Mouse (Mus musculus): ENCODE measurements around the gene Tank. TPM values are rescaled to one million over a fixed set of nuclear protein-coding genes. Genes with fewer than 3 reads are reported as not detected.

The Tank gene
- polyA plus RNA-seq, 1 experiment from 2014 or later = 20.5 TPM

GRCm38 (mm10) chr2:61656421-61657411 is 78.3 kb downstream of the Tank start:
- Histone ChIP-seq H3K9me3 (replicated peaks) (no peaks in the 10 kb centered on the region), H3K27ac (replicated peaks) (no peak overlapping the region), H3K4me1 (replicated peaks) (peaks cover 23% of the 10 kb centered on the region), H3K36me3 (replicated peaks) (0 out of 2 replicates have a peak, but pooled peaks cover 4% of the 10 kb centered on the region), H3K9ac (peak overlapping the region; percentile 35; the same call in 1 of the 2 replicates), H3K4me3 (replicated peaks) (peak overlapping the region; percentile 54), H3K4me2 (peak overlapping the region; percentile 88), H3K27me3 (peaks cover 50% of the 10 kb centered on the region)
- 2% methylated on average over 84 of the region's 85 CpGs for WGBS (ENCODE audit: insufficient replicate concordance)
- peak; percentile 63 for ATAC-seq (ENCODE audit: insufficient read depth)

DNA sequence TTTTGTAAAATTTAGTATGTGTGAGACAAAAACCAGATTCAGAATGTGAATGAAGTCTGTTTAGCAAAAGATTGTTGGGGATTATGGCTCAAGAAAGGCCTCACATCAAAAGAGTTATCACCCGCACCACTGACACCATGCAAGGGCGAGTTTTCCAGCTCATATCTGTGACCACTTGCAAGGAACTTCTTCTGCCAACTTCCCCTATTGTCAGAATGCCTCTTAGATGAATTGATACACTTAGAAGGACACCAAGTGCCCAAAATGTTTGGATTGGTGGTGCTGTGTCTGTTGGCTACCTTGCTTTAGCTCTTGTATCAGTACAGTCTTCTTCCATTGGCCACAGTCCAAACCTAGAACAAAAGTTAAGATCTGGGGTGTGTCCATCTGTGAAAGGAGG is 80.9 kb downstream of the Tank start:
- WGBS (ENCODE audit: insufficient replicate concordance) = 35% methylated on average over 2 of the region's 2 CpGs
- H3K36me3 ChIP-seq (replicated peaks) = 0 out of 2 replicates have a peak, but pooled peaks cover 3% of the 10 kb centered on the region
- H3K27me3 ChIP-seq = peaks cover 49% of the 10 kb centered on the region
- no peak overlapping the region for H3K4me3 ChIP-seq (replicated peaks)
- H3K9me3 ChIP-seq (replicated peaks) = no peaks in the 10 kb centered on the region
- ATAC-seq (ENCODE audit: insufficient read depth) = no peak
- H3K4me1 ChIP-seq (replicated peaks) = peaks cover 23% of the 10 kb centered on the region
- H3K9ac ChIP-seq = no peak overlapping the region
- H3K4me2 ChIP-seq = no peak overlapping the region
- no peak overlapping the region for H3K27ac ChIP-seq (replicated peaks)

GRCm38 (mm10) chr2:61662833-61663232 is 84.4 kb downstream of the Tank start:
- Histone ChIP-seq H3K27me3 (peaks cover 21% of the 10 kb centered on the region), H3K9ac (no peak overlapping the region), H3K9me3 (replicated peaks) (no peaks in the 10 kb centered on the region), H3K4me1 (replicated peaks) (no peaks in the 10 kb centered on the region), H3K27ac (replicated peaks) (no peak overlapping the region), H3K4me2 (no peak overlapping the region), H3K4me3 (replicated peaks) (no peak overlapping the region), H3K36me3 (replicated peaks) (no peaks in the 10 kb centered on the region)
- 54% methylated on average over 10 of the region's 10 CpGs for WGBS (ENCODE audit: insufficient replicate concordance)
- ATAC-seq (ENCODE audit: insufficient read depth) = no peak

- Histone ChIP-seq H3K4me1 (replicated peaks) (no peaks in the 10 kb centered on the region), H3K4me3 (replicated peaks) (no peak overlapping the region), H3K9me3 (replicated peaks) (no peaks in the 10 kb centered on the region), H3K27me3 (peaks cover 12% of the 10 kb centered on the region; the same call in 1 of the 2 replicates), H3K27ac (replicated peaks) (no peak overlapping the region), H3K9ac (no peak overlapping the region), H3K4me2 (no peak overlapping the region), H3K36me3 (replicated peaks) (no peaks in the 10 kb centered on the region)
- ATAC-seq (ENCODE audit: insufficient read depth) = no peak
- 62% methylated on average over 10 of the region's 10 CpGs for WGBS (ENCODE audit: insufficient replicate concordance)
Observed at GRCm38 (mm10) chr2:61663573-61664241, 85.3 kb downstream of the Tank start.

DNA sequence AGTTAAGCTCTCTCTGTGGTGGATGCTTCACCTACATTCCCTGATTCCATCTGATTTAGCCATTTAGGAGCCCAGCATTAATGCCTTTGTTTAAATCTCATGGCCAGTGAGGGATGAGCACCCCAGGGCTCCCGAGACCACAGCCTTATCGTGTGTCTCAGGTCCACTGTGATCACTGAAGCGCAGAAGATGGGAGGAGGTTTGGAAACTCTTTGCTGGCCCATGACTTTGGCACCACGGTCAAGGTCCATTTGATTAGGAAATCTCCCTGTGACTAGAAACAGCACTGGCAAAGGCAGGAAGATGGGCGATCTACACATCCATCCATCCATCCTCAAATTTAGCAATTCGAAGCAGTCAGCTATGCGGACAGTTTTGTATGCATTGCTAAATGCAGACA is 89.0 kb downstream of the Tank start:
- Histone ChIP-seq H3K9me3 (replicated peaks) (no peaks in the 10 kb centered on the region), H3K27me3 (peaks cover 5% of the 10 kb centered on the region; the same call in 1 of the 2 replicates), H3K9ac (no peak overlapping the region), H3K4me1 (replicated peaks) (no peaks in the 10 kb centered on the region), H3K4me3 (replicated peaks) (no peak overlapping the region), H3K36me3 (replicated peaks) (no peaks in the 10 kb centered on the region), H3K27ac (replicated peaks) (no peak overlapping the region), H3K4me2 (no peak overlapping the region)
- ATAC-seq (ENCODE audit: insufficient read depth) = no peak
- WGBS (ENCODE audit: insufficient replicate concordance) = 71% methylated on average over 7 of the region's 7 CpGs

DNA sequence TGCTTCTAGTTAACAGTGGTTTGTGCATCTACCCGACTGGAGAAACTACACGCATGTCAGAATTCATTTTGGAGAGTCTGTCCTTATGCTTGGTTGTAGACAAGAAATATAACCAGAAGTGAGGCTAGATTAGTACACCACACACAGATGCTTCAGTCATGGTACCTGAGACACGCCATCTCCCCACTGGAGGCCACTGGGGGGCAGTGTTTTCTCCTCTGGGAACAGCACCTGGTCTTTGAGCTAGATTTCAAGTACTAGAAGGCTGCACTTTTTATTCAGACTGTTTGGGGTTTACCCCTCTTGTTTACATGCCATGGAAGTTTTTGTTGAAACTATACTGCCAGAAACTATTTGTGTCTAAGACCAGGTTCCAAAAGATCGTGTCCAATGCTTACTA is 89.9 kb downstream of the Tank start:
- H3K36me3 ChIP-seq (replicated peaks) = no peaks in the 10 kb centered on the region
- H3K4me1 ChIP-seq (replicated peaks) = no peaks in the 10 kb centered on the region
- no peak overlapping the region for H3K4me2 ChIP-seq
- no peak overlapping the region for H3K4me3 ChIP-seq (replicated peaks)
- no peak overlapping the region for H3K9ac ChIP-seq
- WGBS (ENCODE audit: insufficient replicate concordance) = 17% methylated on average over 4 of the region's 4 CpGs
- peaks cover 5% of the 10 kb centered on the region; the same call in 1 of the 2 replicates for H3K27me3 ChIP-seq
- H3K9me3 ChIP-seq (replicated peaks) = no peaks in the 10 kb centered on the region
- no peak overlapping the region for H3K27ac ChIP-seq (replicated peaks)
- ATAC-seq (ENCODE audit: insufficient read depth) = no peak

DNA sequence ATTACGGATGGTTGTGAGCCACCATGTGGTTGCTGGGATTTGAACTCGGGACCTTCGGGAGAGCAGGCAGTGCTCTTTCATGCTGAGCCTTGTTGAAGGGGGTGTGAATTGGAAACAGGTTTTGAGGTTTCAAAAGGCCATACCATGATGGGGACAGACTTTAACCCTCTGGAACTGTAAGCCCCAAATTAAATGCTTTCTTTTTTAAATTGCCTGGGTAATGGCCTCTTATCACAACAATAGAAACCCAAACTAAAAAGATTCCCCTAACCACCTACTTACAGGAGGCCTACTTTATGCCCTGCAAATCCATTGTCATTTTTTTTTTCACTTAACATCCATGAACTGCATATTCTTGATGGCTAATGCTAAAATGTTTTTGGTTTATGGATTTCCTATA is 96.2 kb downstream of the Tank start:
- Histone ChIP-seq H3K9me3 (replicated peaks) (no peaks in the 10 kb centered on the region), H3K4me1 (replicated peaks) (no peaks in the 10 kb centered on the region), H3K9ac (no peak overlapping the region), H3K27ac (replicated peaks) (no peak overlapping the region), H3K27me3 (no peaks in the 10 kb centered on the region), H3K4me2 (no peak overlapping the region), H3K4me3 (replicated peaks) (no peak overlapping the region), H3K36me3 (replicated peaks) (no peaks in the 10 kb centered on the region)
- WGBS (ENCODE audit: insufficient replicate concordance) = 69% methylated on average over 3 of the region's 3 CpGs
- ATAC-seq (ENCODE audit: insufficient read depth) = no peak

- H3K36me3 ChIP-seq (replicated peaks) = no peaks in the 10 kb centered on the region
- 26% methylated on average over 1 of the region's 1 CpGs for WGBS (ENCODE audit: insufficient replicate concordance)
- H3K27ac ChIP-seq (replicated peaks) = no peak overlapping the region
- no peaks in the 10 kb centered on the region for H3K4me1 ChIP-seq (replicated peaks)
- no peak for ATAC-seq (ENCODE audit: insufficient read depth)
- no peak overlapping the region for H3K9ac ChIP-seq
- H3K27me3 ChIP-seq = no peaks in the 10 kb centered on the region
- H3K4me3 ChIP-seq (replicated peaks) = no peak overlapping the region
- H3K4me2 ChIP-seq = no peak overlapping the region
- H3K9me3 ChIP-seq (replicated peaks) = no peaks in the 10 kb centered on the region
Observed at GRCm38 (mm10) chr2:61681572-61681971, 103.2 kb downstream of the Tank start.

- no peak for ATAC-seq (ENCODE audit: insufficient read depth)
- WGBS (ENCODE audit: insufficient replicate concordance) = 27% methylated on average over 1 of the region's 1 CpGs
- H3K27me3 ChIP-seq = no peaks in the 10 kb centered on the region
- H3K4me2 ChIP-seq = no peak overlapping the region
- no peak overlapping the region for H3K4me3 ChIP-seq (replicated peaks)
- no peaks in the 10 kb centered on the region for H3K4me1 ChIP-seq (replicated peaks)
- no peak overlapping the region for H3K9ac ChIP-seq
- H3K36me3 ChIP-seq (replicated peaks) = no peaks in the 10 kb centered on the region
- no peaks in the 10 kb centered on the region for H3K9me3 ChIP-seq (replicated peaks)
- no peak overlapping the region for H3K27ac ChIP-seq (replicated peaks)
Observed at GRCm38 (mm10) chr2:61686533-61686932, 108.1 kb downstream of the Tank start.

DNA sequence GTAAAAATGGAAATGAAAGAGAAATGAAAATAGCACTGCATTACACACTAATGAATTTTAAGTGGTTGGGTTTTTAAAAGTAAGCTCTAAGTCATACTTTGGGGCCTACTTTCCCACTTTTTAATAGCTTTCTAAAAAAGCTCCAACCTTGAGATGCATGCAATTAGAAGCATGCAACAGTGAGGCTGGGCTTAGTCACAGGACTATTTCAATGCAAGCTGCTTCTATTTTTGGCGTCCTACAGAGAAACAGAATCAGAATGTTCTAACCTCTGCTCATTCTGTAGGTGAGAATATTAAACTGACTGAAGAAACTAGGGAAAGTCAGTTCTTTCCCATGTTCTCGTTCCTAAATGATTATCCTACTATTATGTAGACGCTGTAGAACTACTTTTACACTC is 110.7 kb downstream of the Tank start:
- no peaks in the 10 kb centered on the region for H3K27me3 ChIP-seq
- H3K4me2 ChIP-seq = no peak overlapping the region
- H3K27ac ChIP-seq (replicated peaks) = no peak overlapping the region
- ATAC-seq (ENCODE audit: insufficient read depth) = no peak
- H3K36me3 ChIP-seq (replicated peaks) = no peaks in the 10 kb centered on the region
- no peaks in the 10 kb centered on the region for H3K9me3 ChIP-seq (replicated peaks)
- H3K4me1 ChIP-seq (replicated peaks) = no peaks in the 10 kb centered on the region; the same call in 1 of the 2 replicates
- no peak overlapping the region for H3K9ac ChIP-seq
- no peak overlapping the region for H3K4me3 ChIP-seq (replicated peaks)
- 60% methylated on average over 3 of the region's 3 CpGs for WGBS (ENCODE audit: insufficient replicate concordance)
